Mouse (Mus musculus): ENCODE results near the gene Cux1. TPM values are rescaled to one million over a fixed set of nuclear protein-coding genes. Genes with fewer than 3 reads are reported as not detected.

Gene Cux1
- polyA plus RNA-seq, 1 experiment from 2014 or later: 79.8 TPM

DNA sequence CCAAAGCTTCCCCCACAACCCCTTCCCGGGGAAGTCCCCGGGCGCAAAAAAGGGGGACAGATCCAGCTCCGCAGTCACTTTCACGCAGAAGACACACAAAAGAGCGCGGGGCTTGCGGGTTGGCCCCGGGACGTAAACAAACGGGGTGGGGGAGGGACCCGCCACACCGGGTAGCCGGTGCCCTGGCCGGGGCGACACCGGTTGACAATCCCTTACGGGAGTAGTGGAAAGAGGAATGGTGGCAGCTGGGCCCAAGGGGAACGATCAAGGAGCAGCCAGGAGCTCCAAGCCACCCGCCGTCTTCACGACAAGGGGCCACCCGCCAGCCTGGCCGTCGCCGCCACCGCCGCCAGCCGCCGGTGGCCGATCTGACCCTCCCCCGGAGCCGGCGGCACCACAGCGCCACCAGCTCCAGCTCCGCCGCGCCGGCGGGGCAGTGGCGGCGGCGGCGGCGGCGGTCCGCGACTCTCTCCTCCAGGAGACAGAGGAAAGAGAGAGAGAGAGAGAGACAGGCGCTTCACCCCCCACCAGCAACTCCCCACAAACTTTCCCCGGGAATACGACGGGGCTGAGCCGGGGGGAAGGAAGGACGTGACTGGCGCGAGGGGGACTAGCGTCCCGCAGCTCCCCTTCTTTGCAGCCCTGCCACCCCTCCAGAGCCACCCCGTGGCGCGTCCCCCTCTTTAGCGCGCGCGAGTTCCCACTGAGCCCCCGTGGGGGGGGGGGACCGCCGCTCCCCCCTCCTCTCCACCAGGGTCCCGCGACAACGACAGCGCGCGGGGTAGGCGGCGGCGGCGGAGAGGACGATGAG, 1.1 kb downstream of the Cux1 start:
- under 1% methylated on average over 70 of the region's 79 CpGs for WGBS
- peak; percentile 19; the same call in 1 of the 2 replicates for ATAC-seq (ENCODE audit: insufficient number of reproducible peaks, insufficient read depth, low FRiP score, low TSS enrichment)
- Histone ChIP-seq H3K27me3 (peaks cover 26% of the 10 kb centered on the region), H3K4me3 (peak overlapping the region; percentile 73), H3K4me1 (peaks cover 36% of the 10 kb centered on the region), H3K9ac (peak overlapping the region; percentile 84), H3K27ac (peak overlapping the region; percentile 91), H3K4me2 (replicated peaks) (peak overlapping the region; percentile 97), H3K9me3 (no peaks in the 10 kb centered on the region), H3K36me3 (no peaks in the 10 kb centered on the region)

DNA sequence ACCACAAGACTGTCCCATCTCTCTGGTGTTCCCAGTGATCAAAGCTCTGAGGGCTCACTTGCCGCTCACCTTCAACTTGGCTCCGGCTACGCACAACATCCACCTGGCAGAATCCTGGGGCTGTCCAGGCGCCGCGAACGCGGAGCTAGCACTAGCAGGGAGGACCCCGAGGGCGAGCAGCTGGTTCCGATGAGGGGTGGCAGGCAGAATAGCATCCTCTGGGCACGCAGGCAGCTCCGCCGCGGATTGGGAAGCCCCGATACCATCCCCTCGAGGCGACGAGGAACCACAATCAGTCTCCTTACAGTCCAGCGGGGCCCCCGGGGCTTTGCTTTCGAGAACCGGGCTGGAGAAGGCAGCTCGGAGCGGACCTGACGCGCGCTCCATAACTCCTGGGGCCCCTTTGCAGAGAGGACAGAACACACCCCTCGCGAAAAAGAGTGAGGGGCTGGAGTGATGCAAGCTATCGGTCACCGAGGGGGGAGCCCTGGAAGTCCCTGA, 1.9 kb downstream of the Cux1 start:
- peak overlapping the region; percentile 97 for H3K4me2 ChIP-seq (replicated peaks)
- H3K27me3 ChIP-seq: peaks cover 19% of the 10 kb centered on the region
- peak overlapping the region; percentile 91 for H3K27ac ChIP-seq
- no peaks in the 10 kb centered on the region for H3K36me3 ChIP-seq
- peak overlapping the region; percentile 73 for H3K4me3 ChIP-seq
- peak overlapping the region; percentile 84 for H3K9ac ChIP-seq
- WGBS: under 1% methylated on average over 32 of the region's 32 CpGs
- H3K4me1 ChIP-seq: peaks cover 38% of the 10 kb centered on the region
- H3K9me3 ChIP-seq: no peaks in the 10 kb centered on the region
- ATAC-seq (ENCODE audit: insufficient number of reproducible peaks, insufficient read depth, low FRiP score, low TSS enrichment): no peak

DNA sequence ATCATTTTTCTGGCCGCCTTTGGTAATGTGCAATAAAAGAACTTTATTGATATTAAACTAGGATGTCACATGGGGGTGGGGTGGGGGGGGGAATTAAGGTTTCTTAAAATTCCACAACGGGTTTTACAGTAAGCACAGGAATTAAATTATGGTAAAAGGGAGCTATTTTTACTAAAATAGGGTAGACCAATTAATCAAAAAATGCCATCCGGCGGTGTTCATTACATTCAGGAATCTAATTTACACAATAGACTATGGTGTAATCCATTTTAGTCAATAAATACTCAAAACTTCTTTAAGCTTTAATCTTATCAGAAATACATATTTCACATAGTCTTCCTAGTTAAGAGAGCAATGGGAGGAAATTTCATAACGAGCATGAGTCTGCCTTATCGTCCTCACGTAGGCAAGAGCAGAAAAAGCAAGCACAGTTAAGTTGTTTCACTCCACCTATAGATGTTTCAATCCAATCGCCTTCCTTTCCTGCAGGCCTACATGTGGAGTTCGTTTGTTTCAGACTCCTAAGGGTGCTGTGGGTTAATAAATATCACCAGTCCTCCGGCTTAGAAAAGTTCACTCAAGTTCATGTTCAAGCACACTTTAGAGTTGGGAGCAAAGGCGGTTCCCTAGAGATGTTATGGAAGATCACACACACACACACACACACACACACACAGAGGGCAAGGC, 2.5 kb downstream of the Cux1 start:
- peaks cover 38% of the 10 kb centered on the region for H3K4me1 ChIP-seq
- WGBS: 32% methylated on average over 11 of the region's 11 CpGs
- no peaks in the 10 kb centered on the region for H3K36me3 ChIP-seq
- H3K9me3 ChIP-seq: no peaks in the 10 kb centered on the region
- peak overlapping the region; percentile 73 for H3K4me3 ChIP-seq
- no peak for ATAC-seq (ENCODE audit: insufficient number of reproducible peaks, insufficient read depth, low FRiP score, low TSS enrichment)
- peak overlapping the region; percentile 84 for H3K9ac ChIP-seq
- H3K27ac ChIP-seq: peak overlapping the region; percentile 17; the same call in 1 of the 2 replicates
- peak overlapping the region; percentile 97 for H3K4me2 ChIP-seq (replicated peaks)
- peaks cover 15% of the 10 kb centered on the region for H3K27me3 ChIP-seq

- WGBS: 54% methylated on average over 3 of the region's 3 CpGs
- Histone ChIP-seq H3K36me3 (no peaks in the 10 kb centered on the region), H3K9ac (no peak overlapping the region), H3K4me1 (peaks cover 36% of the 10 kb centered on the region), H3K27ac (no peak overlapping the region), H3K4me2 (replicated peaks) (peak overlapping the region; percentile 97), H3K4me3 (no peak overlapping the region), H3K9me3 (no peaks in the 10 kb centered on the region), H3K27me3 (peaks cover 13% of the 10 kb centered on the region)
- ATAC-seq (ENCODE audit: insufficient number of reproducible peaks, insufficient read depth, low FRiP score, low TSS enrichment): no peak
These were observed 3.3 kb downstream of the Cux1 start for GRCm38 (mm10) chr5:136563996-136564395.

DNA sequence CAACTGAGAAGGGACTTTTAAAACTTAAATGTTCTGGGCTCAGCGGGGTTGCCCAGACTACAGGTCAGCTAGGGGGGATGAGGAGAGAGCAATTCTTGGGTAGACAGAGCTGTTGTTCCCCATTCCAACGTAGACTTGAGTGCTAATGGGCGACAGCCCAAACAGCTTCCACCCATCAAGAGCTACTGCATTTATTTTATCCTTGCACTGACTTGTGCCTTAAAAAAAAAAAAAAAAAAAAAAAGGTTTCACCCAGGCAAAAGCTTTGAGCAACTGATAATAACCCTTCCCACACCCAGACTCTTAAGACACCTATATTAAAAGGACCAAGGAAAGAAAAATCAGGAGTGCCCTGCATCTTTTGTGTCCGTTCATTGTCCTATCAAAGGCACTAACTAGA, 4.2 kb downstream of the Cux1 start:
- H3K4me3 ChIP-seq: no peak overlapping the region
- no peaks in the 10 kb centered on the region for H3K36me3 ChIP-seq
- H3K27me3 ChIP-seq: peaks cover 5% of the 10 kb centered on the region; the same call in 1 of the 2 replicates
- no peak overlapping the region for H3K9ac ChIP-seq
- H3K9me3 ChIP-seq: no peaks in the 10 kb centered on the region
- H3K4me1 ChIP-seq: peaks cover 29% of the 10 kb centered on the region
- 46% methylated on average over 4 of the region's 4 CpGs for WGBS
- H3K27ac ChIP-seq: no peak overlapping the region
- H3K4me2 ChIP-seq (replicated peaks): no peak overlapping the region
- no peak for ATAC-seq (ENCODE audit: insufficient number of reproducible peaks, insufficient read depth, low FRiP score, low TSS enrichment)

GRCm38 (mm10) chr5:136562212-136562611, 5.1 kb downstream of the Cux1 start:
- Histone ChIP-seq H3K27ac (no peak overlapping the region), H3K27me3 (no peaks in the 10 kb centered on the region), H3K36me3 (no peaks in the 10 kb centered on the region), H3K4me3 (no peak overlapping the region), H3K9me3 (no peaks in the 10 kb centered on the region), H3K4me1 (peaks cover 23% of the 10 kb centered on the region), H3K9ac (no peak overlapping the region), H3K4me2 (replicated peaks) (no peak overlapping the region)
- 16% methylated on average over 1 of the region's 1 CpGs for WGBS
- ATAC-seq (ENCODE audit: insufficient number of reproducible peaks, insufficient read depth, low FRiP score, low TSS enrichment): no peak

GRCm38 (mm10) chr5:136561641-136562040, 5.6 kb downstream of the Cux1 start:
- no peak overlapping the region for H3K9ac ChIP-seq
- H3K27ac ChIP-seq: no peak overlapping the region
- H3K36me3 ChIP-seq: no peaks in the 10 kb centered on the region
- no peak overlapping the region for H3K4me3 ChIP-seq
- peaks cover 24% of the 10 kb centered on the region for H3K4me1 ChIP-seq
- 0 out of 2 replicates have a peak, but pooled peaks cover under 1% of the 10 kb centered on the region for H3K27me3 ChIP-seq
- H3K9me3 ChIP-seq: no peaks in the 10 kb centered on the region
- ATAC-seq (ENCODE audit: insufficient number of reproducible peaks, insufficient read depth, low FRiP score, low TSS enrichment): no peak
- H3K4me2 ChIP-seq (replicated peaks): no peak overlapping the region
- WGBS: 90% methylated on average over 1 of the region's 1 CpGs

GRCm38 (mm10) chr5:136560656-136561055, 6.6 kb downstream of the Cux1 start:
- H3K4me2 ChIP-seq (replicated peaks): no peak overlapping the region
- ATAC-seq (ENCODE audit: insufficient number of reproducible peaks, insufficient read depth, low FRiP score, low TSS enrichment): no peak
- H3K9me3 ChIP-seq: no peaks in the 10 kb centered on the region
- H3K9ac ChIP-seq: no peak overlapping the region
- H3K27me3 ChIP-seq: 0 out of 2 replicates have a peak, but pooled peaks cover 5% of the 10 kb centered on the region
- H3K4me3 ChIP-seq: no peak overlapping the region
- H3K4me1 ChIP-seq: peaks cover 34% of the 10 kb centered on the region
- H3K36me3 ChIP-seq: no peaks in the 10 kb centered on the region
- WGBS: 72% methylated on average over 7 of the region's 7 CpGs
- no peak overlapping the region for H3K27ac ChIP-seq

DNA sequence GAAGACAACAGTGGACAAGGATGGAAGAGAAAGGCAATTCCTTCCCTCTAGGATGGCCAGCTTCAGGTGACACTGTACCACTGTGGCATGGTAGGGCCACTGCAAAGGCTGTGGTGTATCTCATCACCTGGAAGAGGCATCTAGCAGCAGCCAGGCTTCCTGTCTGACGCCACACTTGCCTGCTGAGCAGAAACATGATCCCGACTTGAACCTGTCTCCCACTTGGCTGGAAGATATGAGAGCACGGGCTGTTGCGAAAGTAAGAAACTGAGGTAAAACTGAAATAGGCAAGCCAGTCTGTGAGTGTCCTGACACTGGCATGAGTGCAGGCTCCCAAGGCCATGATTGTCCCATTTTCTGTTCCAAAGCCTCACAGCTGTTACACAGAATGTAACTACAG, 9.8 kb downstream of the Cux1 start:
- H3K4me1 ChIP-seq: peaks cover 21% of the 10 kb centered on the region
- ATAC-seq (ENCODE audit: insufficient number of reproducible peaks, insufficient read depth, low FRiP score, low TSS enrichment): no peak
- WGBS: 68% methylated on average over 4 of the region's 4 CpGs

DNA sequence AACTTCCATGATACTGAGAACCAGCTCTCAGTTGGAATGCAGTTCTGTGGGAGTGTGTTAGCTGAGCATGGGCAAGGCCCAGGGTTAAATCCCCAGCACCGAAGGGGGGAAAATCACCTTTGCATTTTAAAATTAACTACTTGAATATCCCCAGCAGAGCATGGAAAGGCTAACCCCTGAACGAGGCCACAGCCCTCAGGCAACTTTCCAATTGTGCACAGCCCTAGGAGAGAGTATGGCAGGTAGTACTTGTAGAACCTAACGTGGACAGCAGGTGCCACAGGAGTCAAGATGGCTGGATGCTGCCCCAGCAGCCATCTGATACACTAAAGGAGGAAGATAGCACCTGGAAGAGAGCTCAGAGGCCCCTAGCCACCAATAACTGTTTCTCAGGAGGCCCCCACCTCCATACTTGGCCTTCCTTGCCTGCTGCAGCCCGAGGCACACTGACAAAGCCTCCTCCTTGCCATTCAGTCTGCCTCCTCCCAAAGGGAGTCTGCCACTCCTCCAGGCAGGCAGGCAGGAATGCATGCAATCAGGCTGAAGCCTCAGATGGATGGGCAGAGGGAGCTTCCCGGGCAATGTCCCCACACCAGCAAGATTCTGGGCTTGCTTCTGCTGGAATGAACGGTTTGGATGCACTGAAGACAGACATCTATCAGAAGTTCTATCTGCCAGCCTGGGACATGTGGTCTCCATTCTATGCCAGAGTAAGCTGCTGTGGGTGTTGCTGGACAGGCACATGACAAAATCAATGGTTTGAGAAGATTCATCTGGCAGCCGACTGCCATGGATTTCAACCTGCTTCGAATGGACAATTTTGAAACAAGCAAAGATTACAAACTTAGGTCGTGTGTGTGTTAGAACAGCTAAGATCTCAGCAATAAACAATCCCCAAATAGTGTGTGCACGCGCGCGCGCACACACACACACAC, 10.7 kb downstream of the Cux1 start:
- H3K4me1 ChIP-seq: peaks cover 29% of the 10 kb centered on the region
- 82% methylated on average over 14 of the region's 14 CpGs for WGBS

More for the DNA sequence above, 9.8 kb downstream of the Cux1 start:
- no peak overlapping the region for H3K27ac ChIP-seq
- no peaks in the 10 kb centered on the region for H3K9me3 ChIP-seq
- no peak overlapping the region for H3K4me3 ChIP-seq
- H3K27me3 ChIP-seq: 0 out of 2 replicates have a peak, but pooled peaks cover 5% of the 10 kb centered on the region
- no peaks in the 10 kb centered on the region for H3K36me3 ChIP-seq
- H3K4me2 ChIP-seq (replicated peaks): no peak overlapping the region
- H3K9ac ChIP-seq: no peak overlapping the region

GRCm38 (mm10) chr5:136555703-136556102, 11.6 kb downstream of the Cux1 start:
- Histone ChIP-seq H3K27me3 (0 out of 2 replicates have a peak, but pooled peaks cover 5% of the 10 kb centered on the region), H3K4me3 (no peak overlapping the region), H3K9ac (no peak overlapping the region), H3K4me2 (replicated peaks) (no peak overlapping the region), H3K36me3 (no peaks in the 10 kb centered on the region), H3K27ac (peak overlapping the region; percentile 43; the same call in 1 of the 2 replicates), H3K9me3 (no peaks in the 10 kb centered on the region), H3K4me1 (peaks cover 35% of the 10 kb centered on the region)
- WGBS: 47% methylated on average over 5 of the region's 5 CpGs
- ATAC-seq (ENCODE audit: insufficient number of reproducible peaks, insufficient read depth, low FRiP score, low TSS enrichment): peak; percentile 24; the same call in 1 of the 2 replicates

More for the DNA sequence above, 10.7 kb downstream of the Cux1 start:
- no peak overlapping the region for H3K27ac ChIP-seq
- 0 out of 2 replicates have a peak, but pooled peaks cover 5% of the 10 kb centered on the region for H3K27me3 ChIP-seq
- no peaks in the 10 kb centered on the region for H3K36me3 ChIP-seq
- no peak overlapping the region for H3K4me3 ChIP-seq
- no peak for ATAC-seq (ENCODE audit: insufficient number of reproducible peaks, insufficient read depth, low FRiP score, low TSS enrichment)
- H3K4me2 ChIP-seq (replicated peaks): no peak overlapping the region
- no peak overlapping the region for H3K9ac ChIP-seq
- H3K9me3 ChIP-seq: no peaks in the 10 kb centered on the region
